Mouse (Mus musculus) left cerebral cortex, adult 9 months (tissue): Measurements from ENCODE around the gene Cdkal1.

ENCODE experiments used
- DNase-seq, 2 experiments: peaks; one replicate each; pipeline ENCODE4 v3.0.0; 2022; ENCODE audit warnings: low spot score in 2 of 2

Cdkal1 gene

DNA sequence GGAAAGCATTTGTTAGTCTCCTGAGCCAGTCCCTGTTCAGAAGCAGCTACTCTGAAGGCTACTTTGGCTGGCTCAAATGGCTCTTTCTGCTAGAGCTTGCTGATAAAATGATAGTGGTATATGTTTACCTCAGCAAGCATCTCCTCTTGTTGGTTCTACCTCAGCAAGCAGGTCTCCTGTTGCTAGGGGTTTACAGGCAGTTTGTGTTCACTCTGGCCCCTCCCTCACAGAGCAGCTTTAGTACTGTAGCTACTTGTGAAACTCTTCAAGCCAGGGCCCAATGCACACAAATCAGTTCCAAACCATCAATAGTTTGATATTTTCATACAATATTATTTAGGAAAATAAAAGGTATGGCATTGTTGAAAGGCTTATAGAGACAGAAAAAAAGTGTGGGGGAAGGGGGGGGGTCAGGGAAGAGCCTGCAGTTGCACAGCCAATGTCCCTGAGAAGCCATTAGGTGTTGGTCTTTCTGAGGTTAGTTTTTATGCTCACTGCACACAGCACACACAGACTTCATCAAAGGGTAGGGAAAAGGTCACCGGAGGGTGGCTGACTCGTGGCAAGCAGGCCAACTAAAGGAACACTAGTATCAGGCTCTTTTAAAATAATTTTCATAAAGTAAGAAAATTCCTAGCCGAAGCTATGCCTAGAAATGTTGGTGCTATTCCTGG, 499.9 kb downstream of the Cdkal1 start:
- no peak for DNase-seq

DNA sequence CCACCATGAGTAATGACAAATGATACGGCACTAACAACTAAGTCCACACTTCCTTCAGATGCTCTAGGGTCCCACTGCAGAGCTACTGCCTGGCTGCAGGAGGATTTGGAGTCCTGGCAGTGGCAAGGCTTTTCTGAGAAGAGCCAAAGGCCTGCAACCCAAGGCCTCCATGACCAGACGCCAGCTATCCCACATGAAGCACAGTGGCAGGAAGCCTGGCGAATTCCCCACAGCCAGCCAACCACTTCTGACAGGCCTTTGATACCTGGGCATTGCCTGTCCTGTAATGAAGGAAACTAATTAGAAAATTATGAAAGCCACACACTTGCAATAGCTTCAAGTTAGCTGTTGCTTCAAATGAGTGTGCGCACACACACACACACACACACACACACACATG, 500.5 kb downstream of the Cdkal1 start:
- DNase-seq = no peak

DNA sequence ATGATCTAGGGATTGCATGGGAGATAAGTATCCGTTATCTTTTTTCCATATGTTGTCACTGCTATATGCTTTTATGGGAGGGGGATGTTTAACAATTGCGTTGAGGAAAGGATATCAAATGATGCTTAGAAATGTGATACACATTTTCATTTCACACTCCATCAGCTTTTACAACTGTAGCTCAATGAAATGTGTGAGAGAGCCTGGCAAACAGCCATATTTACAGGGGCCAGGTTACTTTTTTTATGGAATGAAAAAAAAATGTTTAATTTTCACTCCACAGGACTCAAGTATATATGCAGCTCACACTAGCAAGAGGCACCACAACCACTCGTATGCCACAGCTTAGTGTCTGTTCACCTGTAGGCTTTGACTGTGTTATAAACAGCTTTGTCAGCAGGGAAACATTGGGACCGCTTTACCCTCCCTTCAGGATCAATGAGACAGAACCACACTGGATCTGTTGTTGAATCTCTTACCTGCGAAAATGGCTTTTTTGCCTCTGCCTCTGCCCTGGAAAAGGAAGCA, 501.5 kb downstream of the Cdkal1 start:
- DNase-seq = no peak

DNA sequence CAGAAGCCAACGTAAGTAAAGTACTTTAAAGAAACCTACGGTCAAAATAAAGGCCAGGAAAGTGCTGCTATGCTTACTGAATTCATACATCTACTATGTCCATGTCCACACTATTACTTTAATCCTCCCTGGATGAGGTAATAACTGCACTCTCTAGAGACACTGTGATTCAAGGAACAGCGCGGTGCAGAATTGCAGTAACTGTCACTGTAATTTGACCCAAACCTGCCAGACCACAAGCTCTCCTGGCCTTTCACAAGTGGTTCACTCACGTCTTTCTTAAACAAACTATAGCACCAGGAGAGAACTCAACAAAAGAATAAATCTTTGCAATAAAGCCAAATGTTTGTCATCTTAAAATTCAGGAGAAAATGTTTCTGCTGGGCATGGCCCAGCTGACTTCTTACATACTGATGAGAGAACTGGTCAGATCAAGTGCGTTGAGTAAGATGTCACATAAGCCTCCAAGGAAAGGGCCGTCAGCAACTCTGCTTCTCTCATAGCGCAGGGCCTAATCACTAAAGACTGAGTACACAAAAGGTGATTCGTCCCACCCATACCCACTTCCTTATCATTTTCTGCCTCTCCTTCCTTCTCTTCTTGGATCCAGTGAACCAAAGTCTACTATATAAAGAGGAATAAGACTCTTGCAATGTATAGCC, 504.3 kb downstream of the Cdkal1 start:
- DNase-seq = no peak

DNA sequence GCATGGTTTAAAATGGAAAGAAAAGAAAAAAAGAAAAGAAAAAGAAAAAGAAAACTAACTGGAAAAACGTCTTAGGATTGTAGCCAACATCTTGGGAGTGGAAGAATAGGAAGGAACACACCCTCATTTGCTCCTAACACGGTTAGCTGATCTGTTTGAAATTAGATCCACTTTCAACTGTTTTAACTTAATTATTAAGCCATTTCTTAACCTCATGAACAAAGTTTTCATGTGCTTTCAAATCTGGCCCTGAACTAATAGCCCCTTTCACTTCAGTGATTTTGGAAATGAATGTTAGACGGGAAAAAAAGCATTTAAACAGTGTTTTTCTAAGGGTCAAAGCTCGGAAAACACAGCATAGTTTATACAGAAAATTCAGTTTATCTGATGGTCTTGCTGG, 505.5 kb downstream of the Cdkal1 start:
- DNase-seq = no peak

DNA sequence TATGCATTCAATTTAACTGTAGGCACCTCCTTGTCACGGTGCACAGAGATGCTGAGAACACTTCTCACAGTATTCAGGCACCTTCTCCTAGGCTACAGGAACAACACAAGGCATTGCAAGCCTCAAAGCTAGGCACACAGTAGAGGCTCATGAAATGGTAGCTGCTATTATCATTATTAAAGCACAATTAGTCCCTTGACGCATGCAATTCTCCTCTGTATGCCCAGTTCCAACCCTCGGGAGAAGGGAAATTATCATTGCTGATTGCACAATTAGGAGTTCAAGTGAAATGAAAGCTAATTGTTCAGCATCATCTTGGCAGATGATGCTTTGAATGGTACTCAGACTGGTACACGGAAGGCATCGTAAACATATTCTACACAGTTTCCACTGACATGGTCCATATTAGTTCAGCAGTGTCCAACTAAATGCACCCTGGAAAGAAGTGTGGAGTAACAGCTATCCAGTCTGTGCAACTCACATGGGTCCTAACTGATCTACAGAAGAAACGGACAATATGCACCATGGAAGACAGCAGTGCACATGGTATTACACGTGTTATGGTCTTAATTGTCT, 506.0 kb downstream of the Cdkal1 start:
- no peak for DNase-seq

DNA sequence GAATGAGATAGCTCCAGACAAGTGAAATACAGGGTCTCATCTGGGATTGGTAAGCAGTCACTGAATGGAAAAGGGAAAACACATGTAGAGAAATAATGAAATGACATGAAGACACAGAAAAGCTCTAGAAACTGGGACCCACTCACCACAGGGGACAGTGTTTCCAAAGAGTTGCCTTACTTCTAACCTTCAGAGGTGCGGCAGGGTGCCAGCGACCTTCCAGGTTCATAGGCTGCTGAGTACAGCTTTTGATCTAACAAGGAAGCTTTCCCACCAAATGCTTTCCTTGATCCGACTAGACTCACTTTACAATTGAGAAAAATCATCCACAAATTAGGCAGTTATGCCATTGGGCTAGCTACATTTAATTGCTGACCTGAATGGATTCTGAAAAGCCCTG, 507.1 kb downstream of the Cdkal1 start:
- no peak for DNase-seq

DNA sequence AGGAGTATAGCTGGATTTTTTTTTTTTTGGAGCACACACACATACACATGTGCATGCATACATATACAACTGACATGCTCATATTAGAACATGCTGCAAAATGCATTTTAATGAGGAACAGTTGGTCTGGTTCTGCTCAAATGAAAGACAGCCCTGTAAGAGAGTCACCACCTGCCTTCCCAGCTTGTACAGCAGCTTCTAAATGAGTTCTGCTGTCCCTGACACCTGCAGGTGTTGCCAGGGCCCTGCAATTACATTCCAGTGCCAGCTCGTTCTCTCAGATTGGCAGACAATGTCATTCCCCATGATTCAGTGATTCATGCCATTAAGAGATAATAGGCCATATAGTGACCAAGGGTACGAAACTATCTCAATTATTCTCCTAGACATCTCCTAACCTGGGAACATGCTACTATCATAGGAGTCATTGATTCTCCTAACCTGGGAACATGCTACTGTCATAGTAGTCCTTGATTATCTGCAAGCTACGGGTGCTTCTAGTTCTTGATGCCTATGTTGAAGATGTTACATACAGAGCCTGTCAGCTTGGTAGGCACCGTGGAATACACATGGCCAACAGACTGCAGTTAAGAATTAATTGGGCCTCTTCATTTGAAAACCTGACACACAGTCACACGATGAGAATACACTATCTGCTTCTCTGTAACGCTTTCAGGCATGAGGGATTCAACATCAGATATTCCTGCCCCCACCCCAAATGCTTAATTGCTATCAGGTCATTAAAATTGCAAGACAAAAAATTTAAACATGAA, 522.6 kb downstream of the Cdkal1 start:
- DNase-seq = no peak

DNA sequence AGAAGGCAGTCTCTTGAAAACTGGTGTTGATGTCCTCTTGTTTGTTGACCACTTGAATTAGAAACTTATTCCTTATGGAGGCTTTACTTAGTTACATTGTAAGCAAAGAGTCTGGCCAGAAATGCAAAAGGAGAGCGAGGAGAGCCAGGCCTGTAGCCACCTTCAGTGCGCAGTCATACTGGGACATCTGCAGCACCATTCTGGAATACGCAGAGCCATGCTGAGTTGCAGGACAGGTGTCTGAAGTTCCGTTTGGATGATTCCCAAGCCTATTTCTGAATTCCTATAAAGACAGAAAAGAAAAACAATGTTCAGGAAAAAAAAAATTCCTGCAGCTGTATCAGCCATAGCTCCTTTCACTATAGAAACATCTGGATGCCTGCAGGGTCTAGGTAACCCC, 529.5 kb downstream of the Cdkal1 start:
- DNase-seq = peak in 1 of 2 experiments; percentile 8

DNA sequence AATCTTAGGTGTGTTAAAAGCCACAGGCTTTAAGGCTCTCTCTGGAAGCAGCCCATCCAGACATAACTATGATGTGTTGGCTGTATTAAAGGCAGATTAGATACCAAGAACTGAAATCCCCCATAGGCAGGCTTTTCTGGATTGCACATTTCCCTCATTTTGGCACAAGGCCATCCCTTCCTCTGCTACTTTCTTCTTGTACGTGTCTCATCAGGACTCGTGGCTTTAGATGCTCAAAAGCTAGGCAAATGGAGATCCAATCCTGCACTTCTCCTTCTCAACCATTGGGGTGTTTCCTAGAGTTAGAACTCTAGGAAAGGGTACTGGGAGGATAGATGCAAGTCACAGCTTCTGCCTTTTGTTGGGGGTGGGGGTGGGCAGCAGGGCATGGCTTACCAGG, 535.1 kb downstream of the Cdkal1 start:
- DNase-seq = no peak

DNA sequence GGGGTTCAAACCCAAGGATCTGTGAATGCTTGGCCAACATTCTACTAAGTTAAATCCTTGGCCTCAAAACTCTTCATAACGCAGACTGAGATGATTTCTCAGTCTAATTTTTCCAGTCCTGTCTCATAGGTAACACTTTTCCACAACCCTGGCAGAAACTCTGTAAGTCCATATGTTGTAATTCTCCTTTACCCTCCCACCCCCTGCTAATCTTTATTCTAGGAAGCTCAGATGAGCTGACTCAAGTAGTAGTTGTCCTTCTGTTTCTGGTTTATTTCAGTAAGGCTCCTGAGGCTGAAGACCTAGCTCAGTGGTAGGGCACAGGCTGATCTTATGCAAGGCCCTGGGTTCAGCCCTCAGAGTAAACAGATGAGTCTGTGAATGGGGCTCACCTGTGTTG, 537.8 kb downstream of the Cdkal1 start:
- DNase-seq = peak in 1 of 2 experiments; percentile 9

DNA sequence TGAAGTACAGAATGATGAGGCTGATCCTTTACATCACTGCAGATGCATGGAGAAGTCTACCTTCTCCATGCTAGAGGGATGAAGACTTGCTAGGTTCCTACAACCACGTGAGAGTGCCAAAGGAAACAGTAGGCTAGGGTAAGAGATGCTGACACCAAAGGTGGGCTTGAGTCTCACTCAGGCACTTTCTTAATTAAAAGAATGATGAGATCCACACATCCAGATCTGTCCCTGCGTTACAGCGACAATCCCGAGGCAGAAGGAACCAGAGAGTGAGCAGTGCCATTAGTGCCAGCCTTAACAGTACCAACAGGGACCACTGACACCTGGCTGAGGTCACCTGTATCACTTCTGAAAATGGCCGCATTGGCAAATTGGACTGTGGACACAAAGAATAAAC, 539.2 kb downstream of the Cdkal1 start:
- no peak for DNase-seq

DNA sequence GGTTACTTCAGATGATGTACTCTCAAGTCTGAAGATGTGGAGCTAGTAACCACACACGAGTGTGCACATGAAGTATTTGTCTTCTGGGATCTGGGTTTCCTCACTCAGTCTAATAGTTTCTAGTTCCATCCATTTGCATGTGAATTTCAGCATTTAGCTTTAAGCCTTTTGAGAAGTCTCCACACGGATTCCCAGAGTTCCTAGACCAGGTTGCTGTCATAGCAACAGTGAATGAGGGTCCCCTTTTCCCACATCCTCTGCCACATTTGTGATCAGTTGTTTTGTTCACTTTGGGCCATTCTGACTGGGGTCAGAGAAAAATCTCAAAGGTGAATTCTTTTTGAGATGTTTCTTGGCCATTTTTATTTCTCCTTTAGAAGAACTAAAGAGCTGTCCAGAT, 543.4 kb downstream of the Cdkal1 start:
- DNase-seq = no peak

DNA sequence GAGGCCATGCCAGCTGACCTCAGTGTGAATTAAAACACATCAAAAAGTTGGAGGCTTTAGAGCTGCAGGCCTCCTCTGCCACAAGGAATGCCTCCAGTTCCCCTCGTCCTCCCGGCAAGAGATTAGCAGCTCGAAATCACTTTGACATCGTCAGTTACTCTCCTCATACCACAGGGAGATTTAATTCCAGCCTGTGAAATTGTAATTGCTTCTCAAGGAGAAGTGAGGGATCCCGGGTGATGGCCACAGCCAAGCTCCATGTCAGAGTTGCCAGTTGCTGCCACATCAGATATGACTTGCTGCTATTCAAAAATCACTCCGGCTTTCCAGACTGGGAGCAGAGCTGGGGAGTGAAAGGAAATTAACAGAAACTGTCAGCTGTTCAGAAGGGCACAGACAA, 548.1 kb downstream of the Cdkal1 start:
- DNase-seq = no peak

DNA sequence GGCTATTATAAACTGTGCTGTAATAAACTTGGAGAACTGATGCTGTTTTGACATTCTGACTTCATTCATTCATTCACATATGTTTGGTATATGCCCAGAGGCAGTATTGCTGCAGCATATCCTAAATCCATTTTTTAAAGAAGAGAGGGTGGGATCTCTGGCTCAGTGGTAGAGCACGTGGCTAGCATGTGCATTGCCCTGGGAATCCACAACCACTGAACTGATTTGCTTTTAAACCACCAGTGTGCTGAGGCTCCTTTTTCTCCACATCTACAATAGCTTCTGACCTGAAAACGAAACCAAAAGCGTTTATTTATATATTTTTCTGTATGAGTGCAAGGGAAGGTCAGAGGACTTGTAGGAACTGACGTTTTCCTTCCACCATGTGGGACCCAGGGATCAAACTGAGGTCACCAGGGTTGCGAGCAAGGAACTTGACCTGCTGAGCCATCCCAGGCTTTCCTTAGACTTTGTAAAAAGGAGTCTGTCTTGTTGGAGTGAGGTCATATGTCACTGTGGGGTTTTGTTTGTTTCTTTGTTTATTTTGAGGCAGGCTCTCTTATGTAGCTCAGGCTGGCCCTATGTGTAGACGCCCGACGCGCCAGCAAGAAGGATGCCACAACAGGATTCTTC, 562.8 kb downstream of the Cdkal1 start:
- DNase-seq = no peak

DNA sequence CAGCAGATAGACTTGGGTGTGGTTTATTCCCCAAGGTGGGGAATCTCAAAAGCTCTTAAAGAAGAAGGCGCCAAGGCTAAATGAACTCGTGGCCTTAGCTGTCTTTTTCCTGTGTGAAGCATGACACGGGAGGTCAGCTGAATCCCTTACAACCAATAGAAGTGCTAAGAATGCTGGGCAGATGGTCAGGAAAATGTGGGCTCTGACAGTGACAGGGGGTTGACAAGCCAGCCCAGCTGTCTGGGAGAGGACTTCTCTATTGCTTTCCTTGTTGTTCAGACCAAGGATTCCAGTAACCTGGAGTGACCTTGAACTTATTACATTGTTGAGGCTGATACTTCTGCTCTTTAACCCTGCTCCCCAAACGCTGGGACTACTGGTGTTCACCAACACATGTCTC, 564.9 kb downstream of the Cdkal1 start:
- no peak for DNase-seq

DNA sequence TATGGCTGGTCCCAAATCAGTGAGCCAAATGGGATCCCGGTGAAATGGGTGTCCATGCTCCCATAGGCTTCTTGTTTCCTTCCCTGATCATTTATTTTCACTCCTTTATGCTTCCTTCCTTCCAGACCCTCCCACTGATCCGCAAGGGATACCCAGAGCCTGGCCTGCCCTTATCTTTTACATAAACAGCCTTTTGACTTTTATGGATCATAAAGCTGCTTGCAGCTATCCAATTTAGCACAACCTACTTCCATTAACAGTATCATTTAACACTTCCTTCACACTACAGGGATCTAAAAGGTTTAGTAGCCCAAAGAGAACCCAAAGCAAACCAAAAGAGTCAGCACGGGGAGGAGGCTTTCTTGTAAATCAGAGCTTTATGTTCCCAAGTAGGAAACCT, 570.4 kb downstream of the Cdkal1 start:
- DNase-seq = no peak

DNA sequence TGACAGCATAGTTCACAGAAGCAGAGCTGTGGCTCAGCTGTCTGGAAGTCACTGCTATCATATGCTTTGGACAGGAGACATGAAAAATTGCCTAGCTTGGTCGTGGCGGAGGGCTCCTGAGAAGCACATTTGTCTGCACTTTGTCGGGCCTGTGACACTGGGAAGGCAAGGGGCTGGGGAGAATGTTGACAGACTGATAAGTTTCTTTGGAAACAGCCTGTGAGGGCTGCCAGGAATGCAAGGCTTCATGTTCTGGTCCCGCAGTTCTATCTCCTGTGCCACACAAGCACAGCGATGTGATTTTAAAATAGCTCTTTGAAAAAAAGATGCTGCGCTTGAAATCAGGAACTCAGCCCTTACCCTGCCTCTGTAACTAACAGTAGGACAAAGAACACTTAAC, 573.9 kb downstream of the Cdkal1 start:
- DNase-seq = no peak

DNA sequence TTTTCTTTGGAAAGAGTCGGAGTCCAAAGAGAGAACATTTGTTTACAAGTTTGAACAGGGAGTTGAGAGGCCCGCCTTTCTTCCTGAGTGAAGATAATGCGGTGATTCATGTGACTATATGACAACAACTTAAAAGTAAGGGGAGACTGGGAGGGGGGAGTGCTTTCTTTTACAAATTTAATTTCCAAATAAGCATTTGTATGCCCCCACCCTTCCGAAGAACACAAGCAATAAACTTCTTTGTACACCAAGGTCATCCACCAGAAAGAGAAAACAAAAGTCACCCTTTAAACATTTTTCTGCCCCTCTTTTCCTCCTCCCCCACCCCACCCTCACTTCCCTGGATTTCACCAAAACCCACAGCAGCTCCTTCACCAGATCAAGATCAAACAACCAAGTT, 577.3 kb downstream of the Cdkal1 start:
- DNase-seq = no peak

DNA sequence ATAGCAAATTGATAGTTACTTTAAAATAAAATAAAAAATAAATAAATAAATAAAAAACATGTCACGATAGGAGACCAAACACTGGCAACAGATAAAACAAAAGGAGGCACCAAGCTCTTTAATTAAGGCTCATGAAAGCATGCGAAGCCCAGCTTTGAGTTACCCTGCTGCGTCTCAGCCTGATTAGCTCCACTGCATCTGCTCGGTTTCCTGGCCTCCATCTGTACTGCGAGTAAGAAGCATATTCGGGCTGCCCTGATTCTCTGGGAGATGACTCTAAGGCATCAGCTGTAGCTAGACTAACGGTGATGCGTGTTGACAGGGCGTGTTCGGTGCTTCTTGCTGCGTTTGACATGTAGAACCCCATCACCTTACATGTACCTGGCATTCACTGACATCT, 581.2 kb downstream of the Cdkal1 start:
- DNase-seq = peak in 1 of 2 experiments; percentile 52

DNA sequence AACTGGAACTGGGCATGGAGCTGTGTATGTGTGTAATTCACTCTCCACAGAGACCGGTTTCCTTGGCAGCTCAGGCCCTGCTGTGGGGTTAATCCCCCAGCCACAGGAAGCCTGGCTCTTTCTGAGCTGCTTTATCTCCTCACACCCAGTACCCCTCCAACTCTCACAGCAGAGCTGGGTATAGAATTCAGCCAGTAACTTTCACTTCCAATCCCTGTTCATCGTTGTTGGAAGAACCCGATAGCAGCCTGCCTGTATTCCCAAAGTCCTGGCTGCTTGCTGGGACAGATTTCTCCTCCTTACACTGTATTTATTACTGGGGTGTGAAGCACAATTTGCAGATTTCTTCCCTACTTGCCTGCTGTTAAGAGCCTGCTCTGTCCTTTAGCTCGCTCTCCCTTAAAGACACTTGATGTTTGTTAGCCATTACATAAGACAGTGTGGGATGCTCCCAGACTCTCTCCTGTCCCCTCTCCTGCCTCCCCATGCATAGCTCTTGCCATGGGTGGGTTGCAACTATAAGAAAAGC, 581.7 kb downstream of the Cdkal1 start:
- peak; percentile 22 to 36 for DNase-seq

DNA sequence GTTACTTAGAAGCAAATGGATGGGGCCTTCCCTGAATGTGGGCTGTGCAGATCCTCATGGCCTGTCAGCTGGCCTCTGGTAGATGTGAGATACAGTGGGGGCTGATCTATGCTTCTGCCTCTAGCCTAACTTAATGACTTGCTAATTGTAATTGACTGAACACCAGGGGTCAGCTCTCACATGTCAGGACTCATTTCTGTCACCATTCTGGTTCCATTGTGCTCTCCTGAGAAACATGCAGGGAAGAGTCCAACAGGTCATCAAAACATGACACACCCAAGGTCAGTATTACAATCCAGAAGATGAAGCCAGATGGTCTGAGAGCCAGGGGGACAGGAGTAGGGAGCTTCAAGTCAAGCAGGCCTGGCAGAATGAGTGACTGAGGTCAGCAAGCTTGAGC, 584.0 kb downstream of the Cdkal1 start:
- DNase-seq = no peak
